Mouse (Mus musculus) lung, postnatal 0 days (tissue): ENCODE data around the gene Ror1. TPM values are rescaled to one million over a fixed set of nuclear protein-coding genes. Genes with fewer than 3 reads are reported as not detected.
A peak's percentile ranks its signal among the peaks of the same experiment; 100 is the strongest.

Experiments used
- ATAC-seq: fragments of 200-750 bp; cut with Nextera tagmentation; 2 replicates; pipeline ENCODE4 v1.8.0; 2017; ENCODE audit warnings: moderate library complexity
- DNase-seq: peaks from one replicate; pipeline ENCODE4 v3.0.0-alpha.2; 2016; ENCODE audit warnings: low spot score
- H3K27ac ChIP-seq: fragments of 300-500 bp; sonication (generic); 2 replicates; pipeline ENCODE4 v1.5.1; 2014; ENCODE audit warnings: antibody characterized with exemption, mild to moderate bottlenecking, low read length, mixed read lengths
- H3K27me3 ChIP-seq: fragments of 300-500 bp; sonication (generic); replicated peaks from 2 replicates; pipeline ENCODE4 v1.6.1; 2014; ENCODE audit warnings: low read length, mixed read lengths; ENCODE audit not compliant: insufficient read depth
- H3K36me3 ChIP-seq: fragments of 300-500 bp; sonication (generic); 2 replicates; pipeline ENCODE4 v1.6.1; 2014; ENCODE audit warnings: low read length, mixed read lengths; ENCODE audit not compliant: insufficient read depth
- H3K4me1 ChIP-seq: fragments of 300-500 bp; sonication (generic); 2 replicates; pipeline ENCODE4 v1.6.1; 2014; ENCODE audit warnings: antibody characterized with exemption, low read depth, low read length, mixed read lengths; ENCODE audit not compliant: insufficient read depth
- H3K4me2 ChIP-seq: fragments of 300-500 bp; sonication (generic); replicated peaks from 2 replicates; pipeline ENCODE4 v1.6.1; 2014; ENCODE audit warnings: low read depth, mild to moderate bottlenecking, low read length, moderate library complexity, mixed read lengths
- H3K4me3 ChIP-seq: fragments of 300-500 bp; sonication (generic); 2 replicates; pipeline ENCODE4 v1.5.1; 2014; ENCODE audit warnings: low read depth, low read length
- H3K9ac ChIP-seq: fragments of 300-500 bp; sonication (generic); replicated peaks from 2 replicates; pipeline ENCODE4 v1.6.1; 2014; ENCODE audit warnings: low read depth, mild to moderate bottlenecking
- H3K9me3 ChIP-seq: fragments of 300-500 bp; sonication (generic); 2 replicates; pipeline ENCODE4 v1.6.1; 2016; ENCODE audit warnings: low read length, mixed read lengths
- CTCF ChIP-seq: IDR thresholded peaks from 2 replicates; pipeline ENCODE4 v1.5.1; 2016; ENCODE audit warnings: antibody characterized with exemption, mild to moderate bottlenecking
- EP300 ChIP-seq: IDR thresholded peaks from 2 replicates; pipeline ENCODE4 v1.6.1; 2016; ENCODE audit warnings: antibody characterized with exemption, mild to moderate bottlenecking, control low read depth
- WGBS: fragments of 180-500 bp; shearing (Covaris S2); extraction: QIAGEN DNeasy Blood & Tissue Kit; methylation state at CpG from one replicate; pipeline ENCODE4 v1.1.7; 2014; 5-methylcytosine and 5-hydroxymethylcytosine counted together
- polyA plus RNA-seq: library from polyadenylated mRNA; unstranded; fragments of >200 nt; fragmentation: Nextera tagmentation; extraction: Ambion mirVana; gene quantifications from 2 replicates; pipeline ENCODE4 v1.2.1, GENCODE M21; 2015

Ror1 gene
- polyA plus RNA-seq, 1 experiment from 2014 or later = 6.2 TPM

DNA sequence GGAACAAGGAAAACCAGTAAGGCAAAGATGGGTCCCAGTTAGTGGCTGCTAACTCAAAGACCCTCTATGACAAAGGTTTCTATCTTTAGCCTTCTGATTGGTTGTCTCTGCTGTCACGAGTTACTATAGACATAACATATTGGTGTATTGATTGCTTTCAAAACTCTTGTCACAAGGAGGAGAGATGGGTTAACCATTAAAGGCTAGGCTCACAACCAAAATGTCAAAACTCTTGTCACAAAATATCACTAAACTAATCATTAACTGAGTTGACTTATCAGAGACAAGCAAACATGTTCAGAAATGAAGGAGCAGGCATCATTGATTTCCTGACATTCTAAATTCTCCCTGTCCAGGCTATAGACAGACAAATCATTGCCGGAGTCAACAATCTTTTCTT, 135.4 kb downstream of the Ror1 start:
- Histone ChIP-seq H3K9me3 (no peaks in the 10 kb centered on the region), H3K4me3 (no peak overlapping the region), H3K4me1 (peaks cover 5% of the 10 kb centered on the region; the same call in 1 of the 2 replicates), H3K27me3 (no peaks in the 10 kb centered on the region), H3K9ac (no peak overlapping the region), H3K27ac (no peak overlapping the region), H3K36me3 (no peaks in the 10 kb centered on the region), H3K4me2 (no peak overlapping the region)
- ATAC-seq = no peak
- no peak for DNase-seq
- TF ChIP-seq EP300 (no peak), CTCF (no peak)
- WGBS = 83% methylated on average over 2 of the region's 2 CpGs

DNA sequence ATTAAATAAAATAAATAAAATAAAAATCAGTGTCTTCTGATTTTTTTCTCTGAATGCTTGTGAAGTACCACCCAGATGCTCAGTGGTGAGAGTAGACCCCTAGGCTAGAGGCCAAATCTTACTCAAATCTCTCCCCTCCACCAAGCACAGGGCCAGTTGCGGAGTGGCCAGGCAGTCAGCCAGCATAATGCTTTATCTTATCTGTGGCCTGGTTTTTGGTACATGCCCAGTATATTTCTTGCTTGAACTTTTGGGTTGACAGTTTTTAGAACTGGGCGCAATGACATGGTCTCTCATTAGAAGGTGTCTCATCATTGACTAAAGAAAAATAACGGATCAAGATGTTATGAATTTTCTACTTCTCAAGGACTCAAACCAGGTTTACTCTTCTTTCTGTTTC, 136.3 kb downstream of the Ror1 start:
- H3K4me2 ChIP-seq = no peak overlapping the region
- no peak overlapping the region for H3K9ac ChIP-seq
- TF ChIP-seq EP300 = no peak
- TF ChIP-seq CTCF = no peak
- ATAC-seq (no peak), DNase-seq (no peak)
- 65% methylated on average over 3 of the region's 3 CpGs for WGBS
- H3K4me3 ChIP-seq = no peak overlapping the region
- H3K4me1 ChIP-seq = peaks cover 5% of the 10 kb centered on the region; the same call in 1 of the 2 replicates
- H3K36me3 ChIP-seq = no peaks in the 10 kb centered on the region
- no peaks in the 10 kb centered on the region for H3K9me3 ChIP-seq
- no peak overlapping the region for H3K27ac ChIP-seq
- no peaks in the 10 kb centered on the region for H3K27me3 ChIP-seq

DNA sequence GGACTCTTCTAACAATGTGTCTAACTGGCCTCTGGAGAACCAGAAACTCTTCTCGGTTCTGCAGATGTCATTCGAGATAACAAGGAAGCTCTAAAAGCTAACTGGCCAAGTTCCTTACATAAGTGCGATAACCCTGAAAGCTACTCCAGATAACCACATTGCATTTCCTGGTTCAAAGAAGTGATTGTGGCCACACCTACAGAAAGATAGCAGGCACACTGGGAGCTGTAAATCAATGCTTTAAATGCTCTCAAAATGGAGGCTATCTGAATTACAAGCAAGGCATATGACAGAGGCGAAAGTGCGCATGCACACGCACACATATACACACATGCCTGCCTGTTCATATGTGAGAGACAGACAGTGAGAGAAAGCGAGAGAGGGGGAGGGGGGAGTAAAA, 136.9 kb downstream of the Ror1 start:
- no peaks in the 10 kb centered on the region for H3K36me3 ChIP-seq
- H3K4me2 ChIP-seq = no peak overlapping the region
- no peaks in the 10 kb centered on the region for H3K9me3 ChIP-seq
- H3K4me3 ChIP-seq = no peak overlapping the region
- 66% methylated on average over 7 of the region's 7 CpGs for WGBS
- H3K4me1 ChIP-seq = peaks cover 5% of the 10 kb centered on the region; the same call in 1 of the 2 replicates
- no peaks in the 10 kb centered on the region for H3K27me3 ChIP-seq
- ATAC-seq (no peak), DNase-seq (no peak)
- H3K27ac ChIP-seq = no peak overlapping the region
- H3K9ac ChIP-seq = no peak overlapping the region
- TF ChIP-seq CTCF = no peak
- no peak for TF ChIP-seq EP300

DNA sequence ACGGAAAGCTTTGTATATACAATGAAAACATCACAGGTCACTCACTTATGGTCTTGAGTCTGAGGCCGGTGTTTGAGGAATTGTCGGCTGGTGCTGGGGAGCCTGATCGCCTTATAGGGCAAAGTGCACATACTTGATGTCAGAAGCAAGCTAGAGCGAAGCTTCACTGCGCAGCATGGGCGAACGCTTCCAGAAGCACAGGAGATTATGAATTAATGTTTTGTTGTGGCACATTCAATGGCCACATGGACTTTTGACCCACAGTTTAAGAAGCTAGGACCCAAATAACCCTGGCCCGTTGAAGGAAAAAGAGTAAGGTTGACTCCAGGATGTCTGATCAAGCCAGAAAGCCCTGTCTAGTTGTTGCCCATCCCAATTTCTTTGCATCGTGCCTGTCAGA, 138.2 kb downstream of the Ror1 start:
- Histone ChIP-seq H3K27ac (no peak overlapping the region), H3K36me3 (no peaks in the 10 kb centered on the region), H3K27me3 (no peaks in the 10 kb centered on the region), H3K9ac (no peak overlapping the region), H3K4me1 (peaks cover 5% of the 10 kb centered on the region; the same call in 1 of the 2 replicates), H3K4me2 (no peak overlapping the region), H3K9me3 (no peaks in the 10 kb centered on the region), H3K4me3 (no peak overlapping the region)
- DNase-seq = no peak
- no peak for ATAC-seq
- WGBS = 69% methylated on average over 10 of the region's 10 CpGs
- TF ChIP-seq EP300 (no peak), CTCF (no peak)

DNA sequence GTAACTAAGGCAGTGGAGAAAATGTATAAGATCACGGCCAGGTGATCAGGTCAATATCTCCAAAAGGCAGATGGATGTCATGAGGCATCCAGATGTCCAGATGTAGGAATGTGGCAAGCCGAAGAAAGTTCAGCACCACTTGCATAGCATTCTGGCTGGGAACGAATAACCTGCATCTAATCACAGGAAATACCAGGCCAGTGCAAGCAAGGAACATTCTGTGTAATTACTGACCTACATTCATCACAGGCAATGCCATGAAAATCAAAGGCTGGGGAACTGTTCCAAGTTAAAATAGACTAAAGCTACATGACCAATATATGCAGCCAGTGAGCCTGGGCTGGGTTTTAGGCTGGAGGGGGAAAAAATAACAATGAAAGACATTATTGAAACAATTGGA, 140.7 kb downstream of the Ror1 start:
- no peak overlapping the region for H3K27ac ChIP-seq
- peaks cover 5% of the 10 kb centered on the region; the same call in 1 of the 2 replicates for H3K4me1 ChIP-seq
- no peak for ATAC-seq

DNA sequence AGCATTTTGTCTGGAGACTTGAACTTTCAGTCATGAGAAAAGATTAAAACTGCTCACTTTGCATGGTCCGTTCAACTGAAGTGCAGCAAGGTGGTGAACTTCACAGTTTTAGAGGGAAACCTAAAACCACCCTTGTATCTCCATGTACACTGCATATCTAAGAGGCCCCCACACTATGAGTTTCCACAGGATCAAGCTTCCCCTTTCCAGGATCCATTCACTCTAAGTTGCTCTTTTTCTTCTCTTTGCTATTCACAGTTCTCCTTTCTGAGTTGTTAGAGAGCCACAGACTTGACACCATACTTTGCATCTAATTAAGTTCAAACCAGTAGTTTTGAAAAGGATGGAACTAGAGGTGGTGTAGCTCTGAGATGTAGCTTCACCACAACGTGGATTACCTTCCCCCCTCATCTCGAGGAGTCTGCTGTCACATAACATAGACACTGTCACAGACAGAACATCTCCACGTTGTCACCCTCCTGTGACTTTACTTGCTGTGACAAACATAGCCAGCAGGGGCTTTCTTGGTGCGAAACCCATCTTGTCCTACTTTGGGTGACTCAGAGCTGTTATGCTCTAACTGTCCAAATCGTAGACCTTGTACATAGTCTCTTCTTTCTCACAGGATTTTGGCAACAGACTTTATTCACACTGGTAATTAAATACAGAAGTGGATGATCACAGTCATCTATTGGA, 146.6 kb downstream of the Ror1 start:
- Histone ChIP-seq H3K36me3 (no peaks in the 10 kb centered on the region), H3K4me3 (no peak overlapping the region), H3K9me3 (no peaks in the 10 kb centered on the region), H3K4me1 (no peaks in the 10 kb centered on the region), H3K27ac (no peak overlapping the region), H3K4me2 (no peak overlapping the region), H3K27me3 (no peaks in the 10 kb centered on the region), H3K9ac (no peak overlapping the region)
- WGBS = 75% methylated on average over 6 of the region's 6 CpGs
- peak; percentile 30 for TF ChIP-seq CTCF
- TF ChIP-seq EP300 = no peak
- ATAC-seq (no peak), DNase-seq (no peak)

More for the DNA sequence above, 140.7 kb downstream of the Ror1 start:
- Histone ChIP-seq H3K4me2 (no peak overlapping the region), H3K27me3 (no peaks in the 10 kb centered on the region), H3K36me3 (no peaks in the 10 kb centered on the region), H3K9ac (no peak overlapping the region), H3K9me3 (no peaks in the 10 kb centered on the region), H3K4me3 (no peak overlapping the region)
- WGBS = 49% methylated on average over 3 of the region's 3 CpGs
- DNase-seq = no peak
- TF ChIP-seq EP300 (no peak), CTCF (no peak)
